Mouse (Mus musculus) central nervous system, embryonic 11.5 days (tissue): Measurements from ENCODE around the gene Srpk2. TPM values are rescaled to one million over a fixed set of nuclear protein-coding genes. Genes with fewer than 3 reads are reported as not detected.

Experiments used
- polyA plus RNA-seq: library from polyadenylated mRNA; depleted of rRNA; stranded (reverse); fragments of >200 nt; gene quantifications from 2 replicates; pipeline ENCODE4 v1.2.3, GENCODE M21; 2012; rRNA removed

Srpk2 gene
- 47.0 and 48.7 TPM in 2 replicates for polyA plus RNA-seq

DNA sequence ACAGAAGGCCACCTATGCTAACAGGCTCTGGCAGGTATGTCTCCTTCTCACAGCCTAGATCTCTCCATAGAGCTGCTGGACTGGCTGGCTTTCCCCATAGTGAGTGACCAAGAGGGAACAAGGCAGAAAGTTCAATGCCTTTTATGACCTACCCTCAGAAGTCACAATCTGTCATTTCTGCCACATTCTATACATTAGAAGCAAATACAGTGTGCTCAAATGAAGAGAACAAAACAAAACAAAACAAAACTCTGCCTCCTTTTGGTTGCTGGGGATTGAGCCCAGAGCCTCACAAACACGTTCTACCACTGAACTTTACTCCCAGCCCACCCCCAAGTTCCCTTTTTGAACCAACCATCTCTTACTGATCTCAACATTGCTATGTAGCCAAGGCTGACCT, at the start of gene Srpk2:
TSS of gene Srpk2 (minus strand) at position 101 of the 400 bp plus-strand sequence.

Other genes starting within 250 kb of the Srpk2 start
- 23.1 and 38.7 TPM in 2 replicates for gene Pus7, start 99.1 kb upstream of the Srpk2 start, polyA plus RNA-seq
- gene Rint1, start 103.1 kb upstream of the Srpk2 start, polyA plus RNA-seq, result 31.5 and 33.0 TPM in 2 replicates
- gene Tomm7, start 159.5 kb upstream of the Srpk2 start, polyA plus RNA-seq, result 113 and 170 TPM in 2 replicates